Mouse (Mus musculus): ENCODE results near the gene Gabarap. TPM values are rescaled to one million over a fixed set of nuclear protein-coding genes. Genes with fewer than 3 reads are reported as not detected.
"Not testable (repeated sequence)": the region's sequence is repeated elsewhere in the genome, so short reads cannot be mapped to it uniquely, and the experiment has no call there.

The Gabarap gene
- polyA plus RNA-seq, 1 experiment from 2014 or later, result 426 TPM

- WGBS, result 45% methylated on average over 1 of the region's 1 CpGs
- H3K9me3 ChIP-seq (ENCODE audit: control insufficient read depth, low read length), result no peaks in the 10 kb centered on the region
- no peaks in the 10 kb centered on the region for H3K27me3 ChIP-seq (ENCODE audit: control insufficient read depth, insufficient read depth, low read length)
- 0 out of 2 replicates have a peak, but pooled peaks cover 3% of the 10 kb centered on the region for H3K4me1 ChIP-seq (ENCODE audit: control insufficient read depth, insufficient read depth, low read length)
- H3K27ac ChIP-seq (ENCODE audit: low read depth, low read length), result no peak overlapping the region
- no peak overlapping the region for H3K4me2 ChIP-seq (replicated peaks; ENCODE audit: low read depth, low read length)
- no peak overlapping the region for H3K9ac ChIP-seq (ENCODE audit: low read depth, low read length)
- no peaks in the 10 kb centered on the region for H3K36me3 ChIP-seq (ENCODE audit: control insufficient read depth, insufficient read depth, low read length)
- H3K4me3 ChIP-seq (ENCODE audit: low read length), result no peak overlapping the region
- no peak for ATAC-seq (ENCODE audit: low FRiP score, low TSS enrichment)
Measured at GRCm38 (mm10) chr11:69952274-69952673, 38.7 kb upstream of the Gabarap start.

GRCm38 (mm10) chr11:69953267-69953915, 37.6 kb upstream of the Gabarap start:
- H3K9ac ChIP-seq (ENCODE audit: low read depth, low read length), result no peak overlapping the region; the same call in 1 of the 2 replicates
- no peak for ATAC-seq (ENCODE audit: low FRiP score, low TSS enrichment)
- H3K4me2 ChIP-seq (replicated peaks; ENCODE audit: low read depth, low read length), result no peak overlapping the region
- 70% methylated on average over 11 of the region's 11 CpGs for WGBS
- no peaks in the 10 kb centered on the region for H3K9me3 ChIP-seq (ENCODE audit: control insufficient read depth, low read length)
- H3K27ac ChIP-seq (ENCODE audit: low read depth, low read length), result no peak overlapping the region
- no peak overlapping the region for H3K4me3 ChIP-seq (ENCODE audit: low read length)
- no peaks in the 10 kb centered on the region for H3K36me3 ChIP-seq (ENCODE audit: control insufficient read depth, insufficient read depth, low read length)
- H3K4me1 ChIP-seq (ENCODE audit: control insufficient read depth, insufficient read depth, low read length), result 0 out of 2 replicates have a peak, but pooled peaks cover 3% of the 10 kb centered on the region
- no peaks in the 10 kb centered on the region for H3K27me3 ChIP-seq (ENCODE audit: control insufficient read depth, insufficient read depth, low read length)

GRCm38 (mm10) chr11:69955618-69956017, 35.3 kb upstream of the Gabarap start:
- 77% methylated on average over 4 of the region's 4 CpGs for WGBS
- not testable (repeated sequence) for H3K4me2 ChIP-seq (replicated peaks; ENCODE audit: low read depth, low read length); H3K27ac ChIP-seq (ENCODE audit: low read depth, low read length); H3K4me3 ChIP-seq (ENCODE audit: low read length); ATAC-seq (ENCODE audit: low FRiP score, low TSS enrichment); H3K9ac ChIP-seq (ENCODE audit: low read depth, low read length); H3K4me1 ChIP-seq (ENCODE audit: control insufficient read depth, insufficient read depth, low read length); H3K36me3 ChIP-seq (ENCODE audit: control insufficient read depth, insufficient read depth, low read length); H3K27me3 ChIP-seq (ENCODE audit: control insufficient read depth, insufficient read depth, low read length); H3K9me3 ChIP-seq (ENCODE audit: control insufficient read depth, low read length)

GRCm38 (mm10) chr11:69956218-69956617, 34.7 kb upstream of the Gabarap start:
- no peaks in the 10 kb centered on the region for H3K36me3 ChIP-seq (ENCODE audit: control insufficient read depth, insufficient read depth, low read length)
- no peak overlapping the region for H3K27ac ChIP-seq (ENCODE audit: low read depth, low read length)
- no peaks in the 10 kb centered on the region for H3K4me1 ChIP-seq (ENCODE audit: control insufficient read depth, insufficient read depth, low read length)
- no peak overlapping the region for H3K4me3 ChIP-seq (ENCODE audit: low read length)
- H3K9me3 ChIP-seq (ENCODE audit: control insufficient read depth, low read length), result no peaks in the 10 kb centered on the region
- ATAC-seq (ENCODE audit: low FRiP score, low TSS enrichment), result no peak
- H3K9ac ChIP-seq (ENCODE audit: low read depth, low read length), result no peak overlapping the region
- H3K27me3 ChIP-seq (ENCODE audit: control insufficient read depth, insufficient read depth, low read length), result no peaks in the 10 kb centered on the region
- H3K4me2 ChIP-seq (replicated peaks; ENCODE audit: low read depth, low read length), result no peak overlapping the region
- 69% methylated on average over 1 of the region's 1 CpGs for whole genome bisulfite sequencing

GRCm38 (mm10) chr11:69960616-69961015, 30.3 kb upstream of the Gabarap start:
- Histone ChIP-seq H3K4me2 (replicated peaks; ENCODE audit: low read depth, low read length) (no peak overlapping the region), H3K27ac (ENCODE audit: low read depth, low read length) (no peak overlapping the region)
- 43% methylated on average over 5 of the region's 5 CpGs for WGBS

GRCm38 (mm10) chr11:69961841-69962240, 29.1 kb upstream of the Gabarap start:
- Histone ChIP-seq H3K27me3 (ENCODE audit: control insufficient read depth, insufficient read depth, low read length) (peaks cover 29% of the 10 kb centered on the region), H3K36me3 (ENCODE audit: control insufficient read depth, insufficient read depth, low read length) (no peaks in the 10 kb centered on the region), H3K4me3 (ENCODE audit: low read length) (no peak overlapping the region), H3K27ac (ENCODE audit: low read depth, low read length) (no peak overlapping the region), H3K9me3 (ENCODE audit: control insufficient read depth, low read length) (no peaks in the 10 kb centered on the region), H3K4me1 (ENCODE audit: control insufficient read depth, insufficient read depth, low read length) (peaks cover 4% of the 10 kb centered on the region; the same call in 1 of the 2 replicates), H3K4me2 (replicated peaks; ENCODE audit: low read depth, low read length) (no peak overlapping the region), H3K9ac (ENCODE audit: low read depth, low read length) (no peak overlapping the region)
- ATAC-seq (ENCODE audit: low FRiP score, low TSS enrichment), result no peak
- 31% methylated on average over 5 of the region's 5 CpGs for WGBS

More at GRCm38 (mm10) chr11:69960616-69961015, 30.3 kb upstream of the Gabarap start:
- Histone ChIP-seq H3K36me3 (ENCODE audit: control insufficient read depth, insufficient read depth, low read length) (no peaks in the 10 kb centered on the region), H3K4me1 (ENCODE audit: control insufficient read depth, insufficient read depth, low read length) (no peaks in the 10 kb centered on the region), H3K9ac (ENCODE audit: low read depth, low read length) (no peak overlapping the region), H3K9me3 (ENCODE audit: control insufficient read depth, low read length) (no peaks in the 10 kb centered on the region), H3K4me3 (ENCODE audit: low read length) (no peak overlapping the region), H3K27me3 (ENCODE audit: control insufficient read depth, insufficient read depth, low read length) (peaks cover 17% of the 10 kb centered on the region)
- no peak for ATAC-seq (ENCODE audit: low FRiP score, low TSS enrichment)

- ATAC-seq (ENCODE audit: low FRiP score, low TSS enrichment), result peak; percentile 41
- H3K9ac ChIP-seq (ENCODE audit: low read depth, low read length), result peak within 1 kb of the TSS; percentile 67
- peaks cover 33% of the 10 kb centered on the region for H3K27me3 ChIP-seq (ENCODE audit: control insufficient read depth, insufficient read depth, low read length)
- peaks cover 4% of the 10 kb centered on the region; the same call in 1 of the 2 replicates for H3K4me1 ChIP-seq (ENCODE audit: control insufficient read depth, insufficient read depth, low read length)
- H3K4me3 ChIP-seq (ENCODE audit: low read length), result peak within 1 kb of the TSS; percentile 44
- peak within 1 kb of the TSS; percentile 55 for H3K4me2 ChIP-seq (replicated peaks; ENCODE audit: low read depth, low read length)
- H3K9me3 ChIP-seq (ENCODE audit: control insufficient read depth, low read length), result no peaks in the 10 kb centered on the region
- peaks cover 17% of the 10 kb centered on the region for H3K36me3 ChIP-seq (ENCODE audit: control insufficient read depth, insufficient read depth, low read length)
- 8% methylated on average over 24 of the region's 24 CpGs for WGBS
- peak within 1 kb of the TSS; percentile 80 for H3K27ac ChIP-seq (ENCODE audit: low read depth, low read length)
Measured at GRCm38 (mm10) chr11:69964650-69965270, 26.2 kb upstream of the Gabarap start, which contains the start of gene Cldn7. Gene Cldn7, plus strand, starts transcription at chr11:69964779.

GRCm38 (mm10) chr11:69965271-69966005, 25.5 kb upstream of the Gabarap start:
- Histone ChIP-seq H3K36me3 (ENCODE audit: control insufficient read depth, insufficient read depth, low read length) (peaks cover 24% of the 10 kb centered on the region), H3K4me2 (replicated peaks; ENCODE audit: low read depth, low read length) (peak overlapping the region; percentile 55), H3K27ac (ENCODE audit: low read depth, low read length) (peak overlapping the region; percentile 80), H3K4me1 (ENCODE audit: control insufficient read depth, insufficient read depth, low read length) (peaks cover 4% of the 10 kb centered on the region; the same call in 1 of the 2 replicates), H3K27me3 (ENCODE audit: control insufficient read depth, insufficient read depth, low read length) (peaks cover 33% of the 10 kb centered on the region), H3K9ac (ENCODE audit: low read depth, low read length) (peak overlapping the region; percentile 67), H3K4me3 (ENCODE audit: low read length) (peak overlapping the region; percentile 44), H3K9me3 (ENCODE audit: control insufficient read depth, low read length) (no peaks in the 10 kb centered on the region)
- peak; percentile 36 for ATAC-seq (ENCODE audit: low FRiP score, low TSS enrichment)
- WGBS, result 1% methylated on average over 49 of the region's 49 CpGs

Data from kidney, embryonic 14.5 days (tissue).